Mouse (Mus musculus) layer of hippocampus, adult 9-10 months (tissue): Measurements from ENCODE around the gene Bach2.
A peak's percentile ranks its signal among the peaks of the same experiment; 100 is the strongest.

Experiments
- DNase-seq: peaks from one replicate; pipeline ENCODE4 v3.0.0; 2022; ENCODE audit warnings: low spot score

The Bach2 gene

DNA sequence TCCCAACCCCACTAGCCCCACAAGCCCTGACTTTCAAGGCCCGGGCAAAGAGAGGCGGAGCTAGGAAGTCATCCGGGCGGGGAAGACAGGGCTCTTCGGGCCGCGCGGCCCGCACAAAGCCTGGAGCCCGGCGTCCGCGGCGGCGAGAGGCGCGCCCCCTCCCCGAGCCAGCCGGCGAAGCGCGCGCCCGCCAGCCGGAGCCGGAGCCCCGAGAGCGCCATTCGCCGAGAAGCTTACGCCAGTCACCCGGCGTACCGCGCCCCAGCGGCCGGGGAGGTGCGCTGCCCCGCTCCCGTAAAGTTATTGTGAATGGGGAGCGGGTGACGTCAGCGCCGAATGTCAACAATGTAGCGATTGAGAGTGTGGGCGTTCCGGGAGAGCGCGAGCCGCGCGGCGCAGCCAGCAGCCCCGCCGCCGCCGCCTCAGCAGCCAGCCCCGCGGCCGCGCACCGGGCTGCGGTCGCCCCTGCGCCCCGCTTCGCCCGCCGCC is at the start of gene Bach2:
Gene Bach2, plus strand, starts transcription at position 439 of the 489 bp plus-strand sequence.
- peak; percentile 77 for DNase-seq

DNA sequence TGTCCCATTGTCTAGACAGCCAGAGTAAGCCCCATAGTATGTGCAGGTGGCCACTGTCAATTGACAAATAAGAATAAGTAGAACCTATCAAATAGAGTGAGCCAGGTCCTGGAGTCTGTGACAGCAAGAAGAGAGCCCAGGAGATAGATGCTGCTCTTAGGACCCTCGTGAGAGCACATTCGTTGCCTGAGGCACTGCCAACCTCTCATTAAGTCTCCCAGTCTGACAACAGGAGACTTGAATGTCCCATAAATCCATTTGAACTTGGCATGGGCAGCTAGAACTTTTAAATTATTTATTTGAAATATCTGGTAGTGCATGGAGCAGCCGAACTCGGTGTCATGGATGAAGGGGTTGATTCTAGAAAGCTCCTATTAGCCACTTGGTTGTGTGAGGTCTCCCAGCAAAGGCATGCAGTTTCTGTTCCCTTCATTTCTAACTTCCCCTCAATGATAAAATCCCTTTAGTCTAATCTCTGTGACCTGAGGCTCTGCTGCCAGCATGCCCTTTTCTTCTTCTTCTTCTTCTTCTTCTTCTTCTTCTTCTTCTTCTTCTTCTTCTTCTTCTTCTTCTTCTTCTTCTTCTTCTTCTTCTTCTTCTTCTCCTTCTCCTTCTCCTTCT is 49.1 kb upstream of the Bach2 start:
- DNase-seq: no peak

- no peak for DNase-seq
Measured at GRCm38 (mm10) chr4:32190506-32190905, 48.1 kb upstream of the Bach2 start.

GRCm38 (mm10) chr4:32195945-32196921 is 42.4 kb upstream of the Bach2 start:
- DNase-seq: no peak

GRCm38 (mm10) chr4:32198031-32198430 is 40.6 kb upstream of the Bach2 start:
- DNase-seq: no peak

DNA sequence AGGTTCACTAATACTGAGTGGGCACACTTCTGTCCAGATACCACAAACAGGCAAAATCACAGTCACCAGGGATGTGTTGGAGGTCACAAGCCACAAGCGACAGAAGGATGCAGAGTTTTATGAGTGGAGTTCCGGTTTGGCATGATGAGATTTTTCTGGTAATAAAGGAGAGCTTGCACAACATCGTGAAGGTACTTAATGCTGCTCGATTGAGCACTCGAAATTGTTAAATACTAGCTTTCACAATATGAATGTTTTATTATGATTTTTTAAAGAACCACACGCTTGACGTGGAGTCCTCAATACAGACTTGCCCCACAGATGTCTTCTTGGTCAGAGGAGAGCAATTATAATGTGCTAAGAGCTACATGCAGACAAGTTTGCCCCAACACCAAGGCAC is 40.0 kb upstream of the Bach2 start:
- DNase-seq: no peak

DNA sequence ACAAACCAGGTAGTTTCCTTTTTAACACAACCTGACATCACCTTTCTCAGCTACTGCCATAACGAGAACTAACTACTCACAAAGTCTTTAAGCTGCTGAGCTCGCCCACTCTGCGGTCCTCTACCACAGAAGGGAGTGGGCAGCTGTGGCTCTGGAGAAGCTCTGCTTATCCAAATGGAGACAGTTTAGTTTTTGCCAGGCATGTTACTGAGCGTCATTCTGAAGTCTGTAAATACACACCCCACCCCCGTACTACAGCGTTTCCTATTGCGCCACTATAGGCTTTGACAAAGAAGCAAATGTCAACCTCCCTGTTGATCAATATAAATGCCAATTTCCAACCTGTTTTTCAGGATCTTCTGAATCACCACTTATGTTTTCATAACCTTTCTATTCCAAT is 39.4 kb upstream of the Bach2 start:
- DNase-seq: no peak

- DNase-seq: no peak
Measured at GRCm38 (mm10) chr4:32201114-32201513, 37.5 kb upstream of the Bach2 start.

DNA sequence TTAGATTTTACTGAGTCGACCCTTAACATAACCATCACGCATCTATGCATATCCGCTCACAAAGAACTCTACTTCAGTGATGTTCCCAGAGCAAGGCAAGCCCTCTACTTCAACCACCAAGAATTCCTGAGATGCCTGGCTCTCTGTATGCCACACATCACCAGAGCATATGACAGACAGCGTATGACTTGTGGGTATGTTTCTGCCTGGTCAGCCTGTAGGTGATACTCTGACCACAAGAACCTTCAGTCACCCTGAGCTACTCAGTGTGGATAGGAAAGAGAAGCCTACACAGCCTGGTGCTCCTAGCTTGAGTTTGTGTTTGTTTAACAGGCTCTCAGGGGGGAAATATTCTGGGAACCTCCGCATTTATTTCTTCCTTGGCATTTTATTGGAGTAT is 36.2 kb upstream of the Bach2 start:
- DNase-seq: no peak

GRCm38 (mm10) chr4:32204819-32205218 is 33.8 kb upstream of the Bach2 start:
- no peak for DNase-seq

GRCm38 (mm10) chr4:32205825-32206224 is 32.8 kb upstream of the Bach2 start:
- DNase-seq: no peak

GRCm38 (mm10) chr4:32209995-32210394 is 28.6 kb upstream of the Bach2 start:
- no peak for DNase-seq

DNA sequence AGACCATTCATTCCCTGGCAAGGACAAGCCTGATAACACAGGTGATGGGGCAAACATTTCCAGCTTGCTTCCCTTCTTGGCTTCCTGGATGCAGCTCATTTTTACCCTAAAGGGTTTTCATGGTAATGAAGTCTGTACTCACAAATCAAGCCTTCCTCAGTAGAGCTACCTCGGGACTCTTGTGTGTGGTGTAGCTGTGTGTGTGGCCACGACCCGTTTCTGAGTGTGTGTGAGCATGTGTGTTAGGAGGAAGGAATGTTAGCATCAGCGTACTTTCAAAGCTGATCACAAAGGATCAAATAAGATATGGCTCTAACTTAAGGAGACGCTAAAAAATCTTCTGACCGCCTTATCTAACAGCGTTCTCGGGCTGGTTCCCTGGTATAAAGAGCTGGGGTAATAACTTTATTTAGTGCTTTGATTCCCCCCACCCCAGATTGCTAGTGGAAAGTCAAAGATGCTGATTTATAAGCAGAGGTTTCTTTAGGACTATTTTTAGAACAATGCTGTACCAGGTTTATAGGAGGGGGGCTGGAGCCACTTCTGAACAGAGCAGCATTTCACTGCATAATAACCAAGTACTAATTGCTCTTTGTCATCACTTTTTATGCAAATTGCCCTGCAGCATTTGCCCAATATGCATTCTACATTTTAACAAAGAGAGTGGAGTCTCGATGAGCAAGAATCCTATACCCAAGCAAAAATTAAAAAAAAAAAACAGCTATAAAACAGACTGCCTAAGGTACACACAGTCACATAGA is 28.0 kb upstream of the Bach2 start:
- no peak for DNase-seq

- DNase-seq: no peak
Measured at GRCm38 (mm10) chr4:32212593-32212992, 26.0 kb upstream of the Bach2 start.

DNA sequence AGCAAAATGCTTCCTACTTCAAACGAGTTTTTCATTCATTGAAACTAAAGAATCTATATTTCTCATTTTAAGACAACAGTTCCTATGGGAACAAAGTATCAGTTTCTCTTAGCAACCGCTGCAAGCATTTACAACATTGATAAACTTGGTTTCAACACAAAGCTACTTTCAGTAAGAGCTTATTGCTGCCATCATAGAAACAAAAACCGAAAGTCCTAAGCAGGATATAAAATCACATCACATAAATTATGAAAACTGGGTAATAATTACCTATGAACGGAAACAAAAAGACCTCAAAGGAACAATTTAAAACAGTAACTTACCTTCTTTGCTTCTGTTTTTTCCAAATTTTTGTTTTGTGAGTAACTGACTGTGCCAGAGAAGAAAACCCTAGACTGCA is 22.1 kb upstream of the Bach2 start:
- no peak for DNase-seq

GRCm38 (mm10) chr4:32217016-32217415 is 21.6 kb upstream of the Bach2 start:
- no peak for DNase-seq

DNA sequence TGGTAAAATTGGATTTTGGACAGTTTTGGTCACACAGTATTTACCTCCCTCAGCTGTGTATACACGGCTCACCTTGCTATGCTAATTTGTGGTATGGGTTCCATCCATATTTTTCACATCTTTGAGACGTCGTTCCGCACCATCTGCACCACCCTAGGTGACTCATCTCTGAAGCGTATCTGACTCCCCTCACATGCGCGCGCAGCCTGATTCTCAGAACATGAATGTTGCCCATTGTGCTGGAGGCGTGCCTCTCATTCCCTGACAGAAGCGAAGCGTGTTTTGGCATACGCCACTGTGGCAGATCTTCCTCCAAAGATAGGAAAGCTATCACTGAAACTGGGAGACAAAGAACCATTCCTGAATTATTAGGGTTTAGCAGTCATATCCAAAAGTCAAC is 21.0 kb upstream of the Bach2 start:
- DNase-seq: peak; percentile 73

GRCm38 (mm10) chr4:32218371-32218770 is 20.2 kb upstream of the Bach2 start:
- DNase-seq: no peak

DNA sequence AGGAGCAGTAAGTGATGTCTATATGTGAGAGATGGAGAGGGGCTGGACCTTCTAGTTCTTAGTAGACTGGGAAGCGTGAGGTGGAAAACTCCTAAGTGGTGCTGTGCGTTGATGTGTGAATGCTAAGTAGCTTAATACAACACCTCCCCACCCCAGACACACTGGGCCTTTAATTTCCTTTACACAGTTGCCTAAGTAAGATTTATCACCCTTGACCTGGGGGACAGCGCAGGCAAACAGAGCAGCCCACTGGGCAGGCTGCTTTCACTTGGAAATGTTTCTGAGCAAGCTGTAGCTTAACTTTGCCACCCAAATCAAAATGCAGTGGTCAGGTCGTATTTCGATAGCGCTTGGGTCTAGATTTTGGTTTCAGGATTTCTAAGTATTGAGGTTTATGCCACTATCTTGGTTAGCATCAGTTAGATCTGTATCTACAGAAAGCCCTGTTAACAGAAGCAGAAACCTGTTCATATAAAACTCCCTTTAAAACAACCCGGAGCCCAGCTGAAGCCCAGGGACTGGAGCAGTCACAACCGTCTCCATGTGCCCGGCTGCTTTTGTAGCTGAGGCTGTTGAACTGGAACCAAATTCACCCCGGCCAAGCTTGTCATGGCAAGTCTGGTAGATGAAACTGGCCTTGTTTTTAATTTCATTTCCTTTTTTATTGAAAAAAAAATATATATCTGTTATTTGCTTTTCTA is 19.0 kb upstream of the Bach2 start:
- DNase-seq: no peak

GRCm38 (mm10) chr4:32220129-32220491 is 18.5 kb upstream of the Bach2 start:
- DNase-seq: no peak

- no peak for DNase-seq
Measured at GRCm38 (mm10) chr4:32220961-32221360, 17.6 kb upstream of the Bach2 start.

GRCm38 (mm10) chr4:32223563-32223962 is 15.0 kb upstream of the Bach2 start:
- DNase-seq: no peak
